Mouse (Mus musculus): ENCODE data around the gene Klf16.

The Klf16 gene

GRCm38 (mm10) chr10:80577195-80578130, at the start of gene Klf16:
Klf16 (minus strand) TSS chr10:80577321.
- DNase-seq (ENCODE audit: low spot score in 2 of 2): peak; percentile 87 to 91

- no peak for DNase-seq (ENCODE audit: low spot score in 2 of 2)
Measured at GRCm38 (mm10) chr10:80625764-80626163, 48.6 kb upstream of the Klf16 start.

GRCm38 (mm10) chr10:80623457-80624191, 46.5 kb upstream of the Klf16 start:
- DNase-seq (ENCODE audit: low spot score in 2 of 2): no peak

- DNase-seq (ENCODE audit: low spot score in 2 of 2): no peak
Measured at GRCm38 (mm10) chr10:80622661-80623456, 45.7 kb upstream of the Klf16 start, which contains the start of gene Csnk1g2. Csnk1g2 (plus strand) TSS chr10:80622838.

GRCm38 (mm10) chr10:80621940-80622660, 45.0 kb upstream of the Klf16 start:
- DNase-seq (ENCODE audit: low spot score in 2 of 2): peak; percentile 98 to 99

GRCm38 (mm10) chr10:80621690-80621939, 44.5 kb upstream of the Klf16 start:
- DNase-seq (ENCODE audit: low spot score in 2 of 2): no peak

GRCm38 (mm10) chr10:80620796-80621689, 43.9 kb upstream of the Klf16 start:
- no peak for DNase-seq (ENCODE audit: low spot score in 2 of 2)

- DNase-seq (ENCODE audit: low spot score in 2 of 2): no peak
Measured at GRCm38 (mm10) chr10:80620365-80620764, 43.2 kb upstream of the Klf16 start.

- no peak for DNase-seq (ENCODE audit: low spot score in 2 of 2)
Measured at GRCm38 (mm10) chr10:80619465-80620244, 42.5 kb upstream of the Klf16 start.

GRCm38 (mm10) chr10:80618181-80618580, 41.1 kb upstream of the Klf16 start:
- no peak for DNase-seq (ENCODE audit: low spot score in 2 of 2)

- DNase-seq (ENCODE audit: low spot score in 2 of 2): no peak
Measured at GRCm38 (mm10) chr10:80614351-80614750, 37.2 kb upstream of the Klf16 start.

GRCm38 (mm10) chr10:80613821-80614220, 36.7 kb upstream of the Klf16 start:
- no peak for DNase-seq (ENCODE audit: low spot score in 2 of 2)

GRCm38 (mm10) chr10:80611905-80612304, 34.8 kb upstream of the Klf16 start:
- no peak for DNase-seq (ENCODE audit: low spot score in 2 of 2)

- no peak for DNase-seq (ENCODE audit: low spot score in 2 of 2)
Measured at GRCm38 (mm10) chr10:80611024-80611423, 33.9 kb upstream of the Klf16 start.

GRCm38 (mm10) chr10:80610116-80610785, 33.1 kb upstream of the Klf16 start:
- DNase-seq (ENCODE audit: low spot score in 2 of 2): no peak

- no peak for DNase-seq (ENCODE audit: low spot score in 2 of 2)
Measured at GRCm38 (mm10) chr10:80609269-80609924, 32.3 kb upstream of the Klf16 start.

GRCm38 (mm10) chr10:80608435-80608834, 31.3 kb upstream of the Klf16 start:
- no peak for DNase-seq (ENCODE audit: low spot score in 2 of 2)

- no peak for DNase-seq (ENCODE audit: low spot score in 2 of 2)
Measured at GRCm38 (mm10) chr10:80606737-80607350, 29.7 kb upstream of the Klf16 start.

Data from frontal cortex, postnatal 25 days (tissue).